Mouse (Mus musculus) cerebellum, postnatal 4 days (tissue): ENCODE measurements around the gene Ssbp4.
"Not testable (repeated sequence)": the region's sequence is repeated elsewhere in the genome, so short reads cannot be mapped to it uniquely, and the experiment has no call there.

ENCODE experiments used
- DNase-seq, 2 experiments: peaks; one replicate each; pipeline ENCODE4 v3.0.0; 2022; ENCODE audit warnings: low spot score in 2 of 2, mixed read lengths in 1 of 2

The Ssbp4 gene

DNA sequence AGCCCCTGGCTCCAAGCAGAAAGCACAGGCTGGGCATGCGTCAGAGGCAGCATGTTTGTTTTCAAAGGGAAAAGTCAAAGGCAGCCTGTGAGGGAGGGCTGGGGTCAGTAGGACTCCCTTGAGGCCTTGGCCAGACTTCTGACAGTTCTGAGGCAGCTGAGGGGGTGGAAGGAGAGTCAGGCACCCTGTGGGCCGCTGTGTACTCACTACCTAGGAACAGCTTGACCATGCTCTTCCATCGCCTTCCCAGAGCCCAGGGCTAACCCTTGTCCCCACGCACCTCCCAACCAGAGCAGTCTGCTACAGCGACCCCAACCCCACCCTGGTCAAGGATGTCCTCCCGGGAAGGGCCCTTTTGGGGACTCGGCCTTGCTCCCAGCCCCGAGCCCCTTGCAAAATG lies 15.5 kb downstream of the Ssbp4 start:
- no peak for DNase-seq

DNA sequence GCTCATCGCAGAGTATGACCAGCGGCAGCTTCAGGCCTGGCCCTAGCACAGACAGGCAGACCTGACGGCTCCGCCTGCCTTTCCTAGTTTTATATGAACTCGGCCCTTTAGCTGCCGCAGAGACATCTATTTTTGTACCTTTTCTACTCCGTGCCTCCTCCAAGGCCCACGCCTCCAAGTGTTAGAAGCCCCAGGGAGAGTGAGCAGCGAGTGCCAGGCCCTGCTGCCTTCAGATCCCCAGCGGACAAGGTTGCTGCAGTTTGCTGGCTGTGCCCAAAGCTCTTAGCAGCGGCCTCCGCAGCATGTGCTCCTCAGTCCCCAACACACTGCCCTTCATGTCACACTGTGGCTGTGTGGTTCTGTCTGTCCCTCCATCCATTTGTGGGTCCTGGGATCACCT lies 17.1 kb downstream of the Ssbp4 start:
- DNase-seq, result no peak

DNA sequence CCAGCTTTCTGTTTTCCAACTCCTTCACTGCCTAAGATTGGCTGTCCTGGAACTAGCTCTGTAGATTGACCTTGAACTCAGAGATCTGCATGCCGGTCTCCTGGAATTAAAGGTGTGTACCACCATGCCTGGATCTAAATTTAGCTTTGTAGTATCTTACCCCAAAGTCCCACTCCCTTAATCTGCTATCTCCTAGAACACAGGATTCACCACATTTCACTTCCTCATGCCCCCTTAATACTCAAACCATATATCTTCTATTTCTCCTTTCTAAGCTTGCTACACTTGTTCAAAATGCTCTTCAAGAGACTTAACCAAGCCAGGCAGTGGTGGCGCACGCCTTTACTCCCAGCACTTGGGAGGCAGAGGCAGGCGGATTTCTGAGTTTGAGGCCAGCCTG lies 20.7 kb downstream of the Ssbp4 start:
- not testable (repeated sequence) for DNase-seq

DNA sequence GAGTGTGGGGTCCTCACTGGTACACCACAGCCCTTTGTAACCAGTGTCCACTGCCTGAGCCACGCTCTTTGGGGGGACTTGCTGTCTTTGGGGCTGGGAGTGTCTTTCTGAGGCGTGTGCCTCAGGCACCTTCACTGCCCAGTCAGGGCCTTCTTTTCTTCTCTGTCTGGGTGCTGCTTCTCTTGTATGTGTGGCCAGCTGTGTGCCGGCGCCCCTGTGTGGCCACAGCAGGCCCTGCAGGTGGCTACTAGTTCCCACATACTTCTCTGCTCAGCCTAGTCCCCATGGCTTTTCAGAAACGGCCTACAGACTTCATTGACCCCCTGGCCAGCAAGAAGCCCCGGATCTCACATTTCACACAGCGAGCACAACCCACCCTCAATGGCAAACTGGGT lies 23.4 kb downstream of the Ssbp4 start:
- DNase-seq, result peak in 1 of 2 experiments; percentile 51

DNA sequence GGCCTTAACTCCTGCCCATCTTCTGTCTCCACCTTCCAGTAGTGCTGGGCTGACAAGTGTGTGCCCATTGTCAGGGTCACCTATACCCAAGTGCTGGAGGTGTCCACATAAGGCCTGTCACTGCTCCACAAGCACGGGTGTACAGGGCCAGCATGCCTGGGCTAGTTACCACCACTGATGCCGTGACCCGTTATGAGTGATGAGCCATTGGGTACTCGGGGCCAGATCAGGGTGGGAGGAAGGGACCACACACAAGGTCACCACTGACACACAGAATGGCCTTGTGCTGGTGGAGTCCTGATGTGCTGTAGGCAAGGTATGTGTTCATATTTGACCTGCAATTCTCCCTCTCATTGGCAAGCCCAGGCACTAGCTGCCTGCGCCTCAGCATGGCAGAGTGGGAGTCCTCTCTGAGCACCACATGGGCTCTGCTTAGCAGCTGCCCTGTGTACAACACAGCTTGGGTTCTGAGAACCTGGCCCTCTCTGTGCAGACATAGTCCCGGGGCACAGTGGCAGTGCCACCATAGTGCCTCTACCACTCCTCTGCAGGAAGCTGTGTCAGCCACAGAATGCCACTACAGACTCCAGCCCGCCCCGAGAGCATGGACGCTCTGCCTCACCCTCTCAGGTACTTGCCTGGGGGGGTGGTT lies 23.9 kb downstream of the Ssbp4 start:
- no peak for DNase-seq

DNA sequence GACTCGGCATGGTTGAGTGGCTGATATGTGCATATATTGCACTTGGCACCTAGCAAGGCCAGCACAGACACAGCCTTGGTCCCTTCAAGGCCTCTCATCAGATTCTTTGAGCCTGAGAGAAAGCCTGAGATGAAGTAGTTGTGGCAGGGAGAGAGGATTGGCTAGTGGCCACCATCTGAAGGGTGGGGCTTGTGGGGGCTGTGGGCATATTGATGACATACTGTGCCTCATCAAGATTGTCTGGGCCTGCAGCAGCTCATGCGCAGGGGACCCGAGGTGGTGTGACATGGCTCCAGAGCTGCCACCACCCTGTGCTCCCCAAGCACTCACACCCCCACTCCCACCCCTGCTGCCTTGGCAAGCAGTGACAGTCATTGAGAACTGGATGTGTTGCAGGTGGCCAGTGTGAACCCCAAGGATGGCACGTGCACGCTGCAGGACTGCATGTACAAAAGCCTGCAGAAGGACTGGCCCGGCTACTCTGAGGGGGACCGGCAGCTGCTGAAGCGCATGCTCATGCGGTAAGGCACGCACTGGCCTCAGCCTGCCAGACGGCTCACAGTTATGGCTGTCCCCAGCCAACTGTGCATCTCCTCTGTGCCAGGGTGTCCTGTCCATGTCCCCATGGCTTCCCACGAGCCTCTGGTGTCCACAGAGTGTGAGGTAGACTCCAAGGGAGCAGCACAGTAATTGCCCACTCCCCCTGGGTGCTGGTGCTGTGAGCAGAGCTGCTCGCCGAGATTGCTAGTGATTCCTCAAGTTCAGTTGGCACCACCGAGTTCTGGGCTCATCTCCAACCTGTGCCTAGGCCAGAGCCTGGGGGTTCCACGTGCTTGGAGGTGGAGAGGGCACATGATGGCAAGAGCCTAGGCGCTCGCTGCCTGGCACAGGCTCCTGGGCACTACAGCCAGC lies 24.9 kb downstream of the Ssbp4 start:
- peak in 1 of 2 experiments; percentile 63 for DNase-seq

DNA sequence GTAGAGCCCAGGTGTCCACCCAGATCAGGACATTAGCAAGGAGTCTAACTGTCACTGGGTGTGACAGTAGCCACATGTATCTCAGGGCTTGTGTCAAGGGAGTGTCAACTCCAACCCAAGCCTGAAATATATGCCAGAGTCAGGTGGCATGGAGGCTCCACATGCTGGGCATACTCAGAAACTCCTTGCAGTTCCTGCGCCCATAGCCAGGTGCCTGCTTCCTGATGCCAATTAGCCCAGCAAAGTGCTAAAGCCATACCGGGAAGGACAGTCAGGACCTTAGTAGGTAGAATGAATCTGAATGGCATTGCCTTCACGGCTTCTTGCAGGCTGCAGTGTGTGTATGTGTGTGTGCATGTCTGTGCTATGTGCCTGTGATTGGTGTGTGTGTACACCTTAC lies 31.5 kb downstream of the Ssbp4 start:
- no peak for DNase-seq

DNA sequence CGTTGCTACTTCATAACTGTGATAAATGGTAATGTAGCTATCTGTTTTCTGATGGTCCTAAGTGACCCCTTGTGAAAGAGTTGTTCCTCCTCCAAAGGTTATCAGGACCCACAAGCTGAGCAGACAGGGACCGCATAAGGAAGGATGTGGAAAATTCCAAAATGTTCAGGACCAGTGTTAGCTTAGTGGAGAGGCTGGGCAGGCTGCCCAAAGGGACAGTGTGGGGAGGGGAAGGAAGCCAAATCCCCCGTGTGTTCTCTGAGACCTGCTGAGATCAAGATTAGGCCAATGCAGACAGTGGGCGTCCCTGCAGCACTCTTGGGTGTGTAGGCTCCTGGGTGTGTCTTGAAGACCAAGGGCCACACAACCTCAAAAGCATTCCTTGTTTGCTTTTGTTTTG lies 33.8 kb downstream of the Ssbp4 start:
- DNase-seq, result no peak

DNA sequence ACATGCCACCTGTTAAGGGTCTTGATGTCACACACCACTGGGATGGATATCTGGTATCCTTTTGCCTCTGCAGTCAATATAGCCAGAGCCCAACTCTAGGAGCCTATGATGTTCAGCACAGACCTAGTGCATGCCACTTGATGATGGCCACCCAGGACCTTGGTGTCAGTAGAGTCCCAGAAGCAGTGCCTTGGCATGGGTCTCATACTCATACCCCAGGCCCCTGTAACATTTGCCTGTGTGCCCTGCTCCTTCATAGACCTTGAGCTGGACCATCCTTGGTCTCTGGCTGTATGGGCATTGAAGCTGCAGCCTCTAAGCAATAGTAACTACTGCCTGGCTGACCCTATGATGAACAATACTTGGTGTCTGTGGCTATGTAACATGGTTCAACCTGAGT lies 34.4 kb downstream of the Ssbp4 start:
- no peak for DNase-seq

DNA sequence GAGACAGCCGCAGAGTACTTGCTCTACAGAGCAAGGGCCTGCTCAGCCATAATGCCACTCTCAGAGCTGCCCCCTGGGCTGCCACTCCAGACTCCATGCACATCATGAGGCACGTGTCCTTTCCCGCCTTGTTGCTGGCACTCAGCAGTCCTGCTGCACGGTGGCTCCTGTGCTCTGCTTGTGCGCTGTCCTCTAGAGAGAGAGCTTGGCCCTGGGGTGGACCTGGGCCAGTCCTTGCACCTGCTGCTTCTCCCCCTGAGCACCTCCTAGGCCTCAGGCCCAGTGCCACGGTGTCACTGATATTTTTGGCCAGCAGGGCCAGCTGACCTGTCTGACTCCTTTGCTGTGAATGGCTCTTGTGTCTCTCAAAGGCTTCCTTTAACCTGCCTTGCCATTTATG lies 37.7 kb downstream of the Ssbp4 start:
- no peak for DNase-seq

DNA sequence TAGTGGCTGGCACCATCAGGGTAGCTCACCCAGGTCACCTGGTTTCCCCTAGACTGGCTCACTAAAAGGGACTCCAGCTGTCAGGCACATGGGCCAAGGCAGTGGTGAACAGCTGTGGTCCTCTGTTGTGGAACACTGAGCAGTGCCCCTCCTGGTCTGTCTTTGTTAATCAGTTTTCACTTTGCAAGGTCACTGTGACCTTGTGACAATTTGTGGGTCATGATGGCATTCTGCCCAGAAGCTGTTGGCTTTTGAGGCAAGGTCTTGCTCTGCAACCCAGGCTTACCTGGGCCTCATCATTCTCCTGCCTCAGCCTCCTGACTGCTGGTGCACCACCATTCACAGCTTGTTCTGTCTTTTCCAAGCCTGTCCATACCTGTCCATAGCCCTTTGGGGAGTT lies 38.3 kb downstream of the Ssbp4 start:
- no peak for DNase-seq

DNA sequence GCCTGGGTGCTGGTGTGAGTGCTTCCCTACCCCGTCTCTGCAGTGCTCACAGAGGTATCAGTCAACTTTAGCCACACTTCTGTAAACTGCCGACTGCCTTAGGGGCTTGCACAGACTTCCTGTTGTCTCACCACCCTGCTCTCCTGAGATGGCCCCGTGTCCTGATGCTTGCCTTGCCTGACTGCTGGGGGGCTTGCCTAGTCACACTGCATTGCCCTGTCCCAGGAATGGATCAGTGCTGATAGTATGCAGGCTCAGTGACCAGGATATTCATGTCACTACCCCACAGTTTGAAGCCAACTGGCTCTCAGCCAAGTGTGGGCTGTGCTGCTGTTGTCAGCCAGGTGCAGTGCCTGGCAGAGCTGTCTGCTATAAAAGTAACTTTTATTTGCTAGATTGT lies 43.1 kb downstream of the Ssbp4 start:
- DNase-seq, result no peak

DNA sequence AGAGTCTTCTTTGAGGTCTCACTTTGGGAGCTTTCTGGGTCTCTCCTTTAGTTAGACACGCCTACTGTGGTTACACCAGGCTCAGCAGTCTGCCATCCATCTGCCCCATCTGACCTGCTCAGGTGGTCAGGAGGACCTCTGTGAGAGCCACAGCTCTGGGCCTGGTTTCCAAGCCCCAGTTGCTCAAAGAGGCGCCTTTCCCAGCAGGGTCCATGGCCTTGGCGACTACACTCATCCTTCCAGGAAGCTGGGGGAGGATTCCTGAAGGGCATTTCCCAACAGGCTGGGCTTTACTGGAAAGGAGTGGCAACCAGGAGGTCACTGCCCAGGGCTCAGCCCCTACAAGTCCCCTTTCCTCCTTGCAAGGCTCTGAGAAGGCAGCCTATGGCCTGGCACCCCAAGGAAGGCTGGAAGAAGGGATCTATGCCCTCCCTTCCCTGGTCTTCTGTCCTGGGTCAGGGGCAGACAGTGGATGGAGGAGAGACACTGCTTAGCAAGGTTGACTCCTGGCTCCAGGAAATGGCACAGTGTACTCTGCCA lies 43.9 kb downstream of the Ssbp4 start:
- no peak for DNase-seq

DNA sequence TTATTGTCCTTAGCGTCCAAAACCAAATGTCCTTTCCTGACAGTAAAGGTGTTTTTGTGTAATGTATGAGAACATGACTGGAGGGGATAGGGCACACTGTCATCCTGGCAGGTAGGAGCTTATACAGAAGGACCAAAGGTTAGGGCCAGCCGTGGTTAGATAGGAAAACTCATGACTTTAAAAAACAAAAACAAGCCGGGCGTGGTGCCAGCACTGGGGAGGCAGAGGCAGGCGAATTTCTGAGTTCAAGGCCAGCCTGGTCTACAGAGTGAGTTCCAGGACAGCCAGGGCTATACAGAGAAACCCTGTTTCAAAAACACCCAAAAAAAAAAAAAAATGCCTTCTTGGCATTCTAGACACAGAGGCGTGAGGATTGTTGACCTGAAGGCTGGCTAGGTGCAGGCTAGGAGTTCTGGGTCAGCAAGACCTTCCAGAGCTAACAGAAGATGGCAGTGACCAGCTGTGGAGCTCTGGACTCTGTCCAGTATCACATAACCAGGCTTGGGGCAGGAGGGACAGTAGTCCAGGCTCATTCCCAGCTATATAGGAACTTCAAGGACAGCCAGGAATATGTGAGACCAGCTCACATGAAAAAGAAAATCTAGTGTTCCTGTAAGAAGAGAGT lies 44.8 kb downstream of the Ssbp4 start:
- DNase-seq, result no peak

DNA sequence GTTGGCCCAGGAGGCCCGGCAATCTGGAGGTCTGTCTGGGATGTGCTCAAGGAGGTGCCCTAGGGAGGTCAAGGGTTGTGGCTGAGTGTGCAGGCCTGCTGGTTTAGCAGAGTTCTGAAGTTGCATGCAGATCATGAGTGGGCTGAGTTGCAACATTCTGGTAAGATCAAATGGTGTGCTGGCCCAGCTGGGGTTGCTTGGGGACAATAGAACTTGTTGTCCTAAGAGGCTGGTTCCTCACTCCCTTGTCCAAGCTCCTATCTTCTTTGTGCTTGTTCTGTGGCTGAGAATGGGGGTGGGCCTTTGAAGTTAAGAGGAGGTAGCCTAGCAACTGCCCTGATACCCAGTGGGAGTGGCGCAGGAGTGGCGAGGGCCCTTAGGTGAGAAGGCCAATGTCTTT lies 45.9 kb downstream of the Ssbp4 start:
- DNase-seq, result no peak

DNA sequence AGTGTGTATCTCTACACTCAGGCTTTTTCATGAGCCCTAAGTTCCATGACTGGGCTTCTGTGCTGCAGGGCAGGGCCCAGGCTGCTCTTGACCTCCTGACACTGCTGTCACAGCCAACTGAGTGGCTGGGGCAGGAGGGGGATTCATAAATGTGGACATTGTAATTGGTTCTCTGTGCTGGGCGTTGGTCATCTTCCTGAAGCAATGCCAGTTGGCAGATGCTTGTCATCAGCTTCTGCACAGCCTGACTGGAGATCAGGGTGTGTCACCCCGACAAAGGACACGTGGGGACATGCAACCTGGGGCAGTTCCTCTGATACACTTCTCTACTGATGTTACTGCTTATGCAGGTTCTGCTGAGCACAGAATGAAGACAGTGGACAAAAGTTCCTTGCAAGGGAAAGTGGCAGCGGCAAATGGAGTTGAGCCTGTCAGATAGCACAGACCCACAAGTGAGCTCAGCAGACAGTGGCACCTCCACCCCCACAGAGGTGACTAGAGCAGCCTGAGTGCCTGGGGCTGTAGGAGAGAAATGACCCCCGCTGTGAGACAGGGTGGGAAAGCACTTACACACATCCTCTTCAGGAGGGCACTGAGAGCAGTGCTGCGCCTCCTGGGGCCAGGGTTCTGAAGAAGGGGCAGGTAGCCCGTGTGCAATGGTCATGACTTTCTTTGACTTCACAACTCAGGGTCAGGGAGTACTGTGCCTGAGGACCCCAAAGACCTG lies 46.7 kb downstream of the Ssbp4 start:
- no peak for DNase-seq

DNA sequence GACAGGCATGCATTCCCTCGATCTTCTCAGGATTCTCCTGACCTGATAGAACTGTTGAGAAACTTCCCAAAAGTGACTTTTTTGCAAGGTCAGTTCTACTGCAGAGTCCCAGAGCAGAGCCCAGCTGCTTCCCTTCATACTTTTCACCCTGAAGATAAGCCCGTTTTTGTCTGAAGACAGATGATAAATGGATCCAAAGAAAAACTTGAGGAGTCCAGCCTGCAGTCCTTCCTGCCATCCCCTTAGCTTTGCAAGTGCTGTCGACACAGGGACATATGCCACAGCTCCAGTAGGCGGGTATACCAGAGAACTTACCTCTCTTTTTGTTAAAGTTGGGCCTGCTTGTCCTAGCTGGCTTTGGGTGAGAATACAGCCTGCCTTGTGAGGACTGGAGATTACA lies 47.3 kb downstream of the Ssbp4 start:
- DNase-seq, result no peak

DNA sequence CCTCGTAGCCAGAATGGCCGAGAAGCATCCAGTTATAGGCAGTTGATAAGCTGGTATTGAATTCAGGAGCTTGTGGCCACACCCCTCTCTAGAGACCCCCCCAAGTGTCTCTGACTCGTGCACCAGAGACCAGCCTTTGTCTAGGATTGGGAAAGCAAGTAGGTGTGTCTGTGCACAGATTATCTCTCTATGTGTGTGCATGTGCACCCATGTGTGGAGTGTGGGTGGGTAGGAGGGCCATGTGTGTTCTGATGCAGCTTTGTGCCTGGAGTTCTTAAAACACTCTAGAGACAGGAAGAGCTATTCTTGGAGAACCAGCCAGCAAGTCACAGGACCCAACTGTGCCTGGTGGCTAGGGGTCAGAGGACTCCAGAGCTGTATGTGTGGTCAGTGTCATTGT lies 48.1 kb downstream of the Ssbp4 start:
- DNase-seq, result no peak

DNA sequence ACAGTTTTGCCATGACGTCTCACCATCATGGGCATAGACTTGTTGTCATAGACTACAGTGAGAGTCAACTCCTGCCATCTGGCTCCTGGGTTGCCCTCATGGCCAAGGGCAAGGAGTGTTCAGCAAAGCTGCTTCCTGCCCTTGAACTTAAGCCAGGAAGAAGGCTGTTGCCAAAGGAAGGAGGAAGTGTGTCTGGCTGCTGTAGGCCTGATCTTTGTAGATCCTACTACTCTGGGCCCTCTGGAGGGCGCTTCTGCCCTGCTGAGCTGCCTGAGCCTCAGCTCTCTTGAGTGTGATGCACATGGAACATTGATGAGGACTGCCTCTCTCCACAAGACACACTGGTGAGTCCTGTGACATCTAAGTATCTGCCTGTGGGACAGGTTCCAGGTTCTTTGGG lies 48.6 kb downstream of the Ssbp4 start:
- peak in 1 of 2 experiments; percentile 34 for DNase-seq

DNA sequence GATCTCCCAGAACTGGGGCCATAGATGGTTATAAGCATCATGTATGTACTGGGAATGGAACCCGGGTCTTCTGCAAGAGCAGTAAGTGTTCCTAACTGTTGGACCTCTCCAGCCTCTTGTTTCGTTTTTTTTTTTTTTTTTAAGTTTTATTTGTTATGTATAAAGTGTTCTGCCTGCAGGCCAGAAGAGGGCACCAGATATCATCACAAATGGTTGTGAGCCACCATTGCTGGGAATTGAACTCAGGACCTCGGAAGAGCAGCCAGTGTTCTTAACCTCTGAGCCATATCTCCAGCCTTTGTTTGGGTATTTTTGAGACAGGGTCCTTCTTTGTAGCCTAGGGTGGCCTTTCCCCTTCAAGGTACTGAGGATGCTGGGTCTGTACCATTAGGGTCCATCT lies 49.7 kb downstream of the Ssbp4 start:
- DNase-seq, result no peak

DNA sequence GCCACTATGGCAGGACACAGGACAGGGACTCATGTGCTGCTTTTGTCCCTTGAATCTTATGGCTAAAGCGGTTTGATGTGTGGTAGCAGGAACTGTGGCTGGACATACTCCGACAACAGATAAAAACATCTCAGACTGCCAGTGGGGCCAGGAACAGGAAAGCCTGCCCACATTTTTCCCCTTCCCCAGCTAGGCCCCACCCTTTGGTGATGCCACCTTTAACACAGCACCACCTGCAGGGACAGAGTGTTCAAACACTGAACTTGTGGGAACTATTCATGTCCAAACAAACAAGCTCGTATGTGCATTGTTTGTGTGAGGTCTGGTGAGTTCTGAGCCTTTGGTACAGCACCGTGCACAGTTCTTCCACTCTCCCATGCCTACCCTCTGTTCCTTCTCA lies 50.3 kb downstream of the Ssbp4 start:
- no peak for DNase-seq
